Mouse (Mus musculus) cerebellum, adult 9-11 months (tissue): ENCODE data around the gene Ctsz.

ENCODE experiments used
- DNase-seq: peaks from one replicate; pipeline ENCODE4 v3.0.0; 2022

The Ctsz gene

GRCm38 (mm10) chr2:174391936-174392335, 46.9 kb downstream of the Ctsz start:
- no peak for DNase-seq

GRCm38 (mm10) chr2:174381021-174381420, 57.8 kb downstream of the Ctsz start:
- DNase-seq, result no peak
